Mouse (Mus musculus) liver, embryonic 16.5 days (tissue): ENCODE results near the gene Nfib. TPM values are rescaled to one million over a fixed set of nuclear protein-coding genes. Genes with fewer than 3 reads are reported as not detected.

Source experiments
- ATAC-seq: fragments of 200-750 bp; cut with Nextera tagmentation; 2 replicates; pipeline ENCODE4 v1.8.0; 2017; ENCODE audit warnings: low read depth, mild to moderate bottlenecking, moderate number of reproducible peaks, moderate library complexity
- H3K27ac ChIP-seq: fragments of 300-500 bp; sonication (generic); 2 replicates; pipeline ENCODE4 v1.5.1; 2014; ENCODE audit warnings: mild to moderate bottlenecking, low read length
- H3K27me3 ChIP-seq: fragments of 300-500 bp; sonication (generic); 2 replicates; pipeline ENCODE4 v1.6.1; 2014; ENCODE audit warnings: low read depth, low read length, mixed read lengths; ENCODE audit not compliant: control insufficient read depth, insufficient read depth
- H3K36me3 ChIP-seq: fragments of 300-500 bp; sonication (generic); 2 replicates; pipeline ENCODE4 v1.6.1; 2014; ENCODE audit warnings: mild to moderate bottlenecking; ENCODE audit not compliant: control insufficient read depth, insufficient read depth
- H3K4me1 ChIP-seq: fragments of 300-500 bp; sonication (generic); 2 replicates; pipeline ENCODE4 v1.6.1; 2014; ENCODE audit warnings: low read depth, low read length, mixed read lengths; ENCODE audit not compliant: control insufficient read depth
- H3K4me2 ChIP-seq: fragments of 300-500 bp; sonication (generic); 2 replicates; pipeline ENCODE4 v1.6.1; 2014; ENCODE audit warnings: low read depth, low read length, mixed read lengths
- H3K4me3 ChIP-seq: fragments of 300-500 bp; sonication (generic); 2 replicates; pipeline ENCODE4 v1.5.1; 2014; ENCODE audit warnings: low read depth, mild to moderate bottlenecking, low read length
- H3K9ac ChIP-seq: fragments of 300-500 bp; sonication (generic); 2 replicates; pipeline ENCODE4 v1.6.1; 2014; ENCODE audit warnings: low read depth, low read length
- H3K9me3 ChIP-seq: fragments of 300-500 bp; sonication (generic); replicated peaks from 2 replicates; pipeline ENCODE4 v1.6.1; 2016; ENCODE audit warnings: low read length; ENCODE audit not compliant: control insufficient read depth
- WGBS: fragments of 180-500 bp; shearing (Covaris S2); extraction: QIAGEN DNeasy Blood & Tissue Kit; methylation state at CpG from one replicate; pipeline ENCODE4 v1.1.7; 2014; ENCODE audit not compliant: insufficient replicate concordance; 5-methylcytosine and 5-hydroxymethylcytosine counted together
- polyA plus RNA-seq: library from polyadenylated mRNA; unstranded; fragments of >200 nt; fragmentation: Nextera tagmentation; extraction: Ambion mirVana; gene quantifications from 2 replicates; pipeline ENCODE4 v1.2.1, GENCODE M21; 2015

Gene Nfib
- polyA plus RNA-seq: 5.0 and 5.4 TPM in 2 replicates

DNA sequence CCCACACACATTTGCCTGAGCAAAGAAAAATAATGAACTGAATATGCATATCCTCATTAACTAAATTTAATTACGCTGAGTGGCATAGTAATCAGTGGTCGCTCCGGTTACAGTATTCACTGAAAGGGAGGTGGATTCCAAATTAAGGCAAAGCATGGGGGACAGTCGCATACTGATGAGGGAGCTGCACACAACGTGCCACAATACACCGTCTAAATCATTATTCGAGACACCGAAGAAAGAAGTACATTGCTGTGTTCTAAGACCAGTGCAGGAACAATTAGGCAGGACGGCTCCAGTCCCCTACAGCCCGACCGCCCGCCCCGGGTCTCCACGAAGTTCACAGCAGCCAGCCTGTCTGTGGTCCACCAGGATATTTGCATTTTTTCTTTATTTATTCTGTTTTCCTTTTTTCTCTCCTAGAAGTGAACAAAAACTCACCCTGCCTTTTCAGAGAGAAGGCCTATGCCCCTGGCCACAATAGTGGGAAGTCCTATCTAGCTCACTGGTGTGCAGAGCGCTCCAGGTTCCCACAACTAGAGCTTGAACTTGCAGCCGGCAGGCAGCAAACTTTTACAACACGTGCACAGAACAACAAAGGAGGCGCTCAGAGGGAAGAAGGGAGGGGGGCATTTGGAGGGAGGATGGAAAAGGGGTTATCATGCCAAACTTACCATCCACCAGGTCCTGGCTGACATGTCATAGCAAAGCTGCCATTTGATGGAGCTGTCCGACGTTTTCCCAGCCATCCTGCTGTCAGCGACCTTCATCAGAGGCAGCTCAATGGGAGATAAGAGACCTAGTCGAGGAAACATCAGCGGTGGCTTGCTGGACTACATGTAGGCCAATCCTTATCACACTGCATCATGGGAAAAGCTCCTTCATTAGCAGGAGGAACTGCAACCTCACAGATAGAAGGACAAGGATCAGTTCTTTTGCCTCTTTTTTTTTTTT, at the start of gene Nfib:
Nfib (minus strand) TSS at position 910 of the 954 bp plus-strand sequence.
- no peak within 1 kb of the TSS for H3K4me3 ChIP-seq
- no peak for ATAC-seq
- H3K27ac ChIP-seq: no peak within 1 kb of the TSS
- no peaks in the 10 kb centered on the region for H3K9me3 ChIP-seq
- no peaks in the 10 kb centered on the region for H3K27me3 ChIP-seq
- H3K36me3 ChIP-seq: no peaks in the 10 kb centered on the region
- no peak within 1 kb of the TSS for H3K9ac ChIP-seq
- H3K4me1 ChIP-seq: no peaks in the 10 kb centered on the region
- H3K4me2 ChIP-seq: no peak within 1 kb of the TSS
- 50% methylated on average over 23 of the region's 23 CpGs for WGBS

DNA sequence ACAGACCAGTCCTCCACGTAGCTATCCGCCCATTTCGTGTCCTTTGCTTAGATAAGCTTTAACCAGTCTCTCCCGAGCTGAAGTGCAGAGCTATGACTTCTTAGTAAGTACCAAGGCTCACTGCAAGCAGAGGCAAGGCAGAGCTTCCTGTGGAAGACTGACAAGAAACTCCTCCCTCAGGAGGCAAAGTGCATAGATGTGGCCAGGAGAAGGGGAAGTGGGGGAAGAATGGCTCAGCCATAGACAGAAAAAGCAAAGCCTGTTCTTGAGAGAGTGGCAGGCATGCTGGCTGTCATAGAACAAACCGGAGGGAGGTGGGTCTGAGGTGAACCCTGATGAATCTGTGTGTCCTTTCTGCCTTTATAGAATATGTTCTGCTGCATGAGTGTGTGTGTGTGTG, 30.2 kb upstream of the Nfib start:
- Histone ChIP-seq H3K27me3 (no peaks in the 10 kb centered on the region), H3K4me1 (no peaks in the 10 kb centered on the region), H3K4me3 (no peak overlapping the region), H3K9ac (no peak overlapping the region), H3K27ac (no peak overlapping the region), H3K4me2 (no peak overlapping the region), H3K9me3 (no peaks in the 10 kb centered on the region), H3K36me3 (no peaks in the 10 kb centered on the region)
- WGBS: 15% methylated on average over 5 of the region's 5 CpGs
- ATAC-seq: no peak

DNA sequence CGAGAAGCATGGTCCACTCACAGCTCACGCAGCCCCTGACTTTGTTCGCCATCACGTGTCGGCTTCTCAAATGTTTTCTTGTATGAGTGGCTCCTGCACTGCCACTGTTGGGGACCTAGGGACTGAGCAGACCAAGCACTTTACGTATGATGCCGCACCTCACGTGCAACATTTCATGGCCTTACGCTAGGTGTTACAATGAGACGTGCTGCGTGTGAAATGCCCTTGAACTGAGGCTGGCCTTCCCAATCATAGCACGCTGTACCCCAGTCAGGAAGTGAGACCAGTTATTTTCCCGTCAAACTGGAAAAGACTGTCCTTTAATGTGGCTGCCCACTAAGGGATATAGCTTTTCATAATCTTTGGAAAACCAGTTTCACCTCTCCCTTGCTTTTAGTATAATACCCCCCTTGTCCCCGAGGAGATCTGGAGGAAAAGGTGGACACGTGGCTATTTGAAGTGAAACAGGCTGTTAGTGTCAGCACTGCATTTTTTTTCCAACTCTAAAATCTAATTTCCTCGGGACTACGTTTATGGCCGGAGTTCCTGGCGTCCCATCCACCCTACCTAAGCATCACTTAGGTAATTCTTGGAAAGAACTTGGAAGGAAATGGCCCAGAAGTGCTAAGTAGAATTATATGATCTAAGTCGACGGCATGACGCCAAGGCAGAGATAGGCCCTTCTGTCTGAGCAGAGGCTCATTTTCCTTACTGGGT, 29.4 kb upstream of the Nfib start:
- Histone ChIP-seq H3K9ac (no peak overlapping the region), H3K4me1 (no peaks in the 10 kb centered on the region), H3K9me3 (no peaks in the 10 kb centered on the region), H3K27me3 (no peaks in the 10 kb centered on the region), H3K4me3 (no peak overlapping the region), H3K36me3 (no peaks in the 10 kb centered on the region), H3K27ac (no peak overlapping the region), H3K4me2 (no peak overlapping the region)
- 71% methylated on average over 22 of the region's 22 CpGs for WGBS
- no peak for ATAC-seq

DNA sequence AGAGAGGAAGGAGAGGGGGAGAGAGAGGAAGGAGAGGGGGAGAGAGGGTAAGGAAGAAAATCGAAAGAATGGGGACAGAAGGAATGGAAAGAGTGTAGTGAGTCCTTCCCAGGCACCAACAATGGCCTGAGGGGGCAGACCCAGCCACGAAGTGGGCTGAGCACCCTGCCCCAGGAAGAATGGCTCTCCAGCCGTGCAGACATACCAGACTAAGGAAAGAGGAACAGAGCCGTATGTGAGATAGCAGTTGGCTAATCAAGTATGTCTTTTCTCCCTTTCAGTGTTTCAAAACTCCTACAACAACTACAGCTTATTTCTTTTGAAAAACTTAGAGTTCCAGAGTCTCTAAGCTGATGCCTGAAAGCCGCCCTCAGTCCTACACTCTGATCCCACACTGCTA, 28.8 kb upstream of the Nfib start:
- no peak overlapping the region for H3K4me3 ChIP-seq
- no peak overlapping the region for H3K27ac ChIP-seq
- H3K4me2 ChIP-seq: no peak overlapping the region
- H3K36me3 ChIP-seq: no peaks in the 10 kb centered on the region
- no peaks in the 10 kb centered on the region for H3K4me1 ChIP-seq
- H3K9me3 ChIP-seq: no peaks in the 10 kb centered on the region
- H3K9ac ChIP-seq: no peak overlapping the region
- no peak for ATAC-seq
- H3K27me3 ChIP-seq: no peaks in the 10 kb centered on the region
- WGBS: 28% methylated on average over 5 of the region's 5 CpGs

DNA sequence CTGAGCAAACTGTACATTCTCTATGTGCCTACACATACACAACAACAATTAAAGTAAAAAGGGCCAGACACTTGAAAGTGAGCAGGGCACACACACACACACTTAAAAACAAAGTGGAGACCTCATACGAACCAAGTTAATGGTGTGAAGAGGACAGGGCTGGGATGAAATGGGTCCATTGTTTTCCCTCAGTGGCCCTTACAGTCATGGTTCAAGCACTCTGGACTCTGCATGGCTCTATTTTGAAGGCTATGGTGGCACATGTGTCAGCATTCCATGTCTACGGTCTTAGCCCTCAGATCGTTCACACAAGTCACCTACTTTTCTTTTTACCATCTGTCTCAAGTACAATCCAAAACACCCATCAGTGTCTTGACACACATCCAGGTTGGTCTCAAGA, 28.1 kb upstream of the Nfib start:
- H3K4me2 ChIP-seq: no peak overlapping the region
- no peaks in the 10 kb centered on the region for H3K9me3 ChIP-seq
- WGBS: 71% methylated on average over 3 of the region's 3 CpGs
- no peak overlapping the region for H3K27ac ChIP-seq
- no peaks in the 10 kb centered on the region for H3K4me1 ChIP-seq
- H3K36me3 ChIP-seq: no peaks in the 10 kb centered on the region
- no peak for ATAC-seq
- no peak overlapping the region for H3K4me3 ChIP-seq
- H3K9ac ChIP-seq: no peak overlapping the region
- H3K27me3 ChIP-seq: no peaks in the 10 kb centered on the region

DNA sequence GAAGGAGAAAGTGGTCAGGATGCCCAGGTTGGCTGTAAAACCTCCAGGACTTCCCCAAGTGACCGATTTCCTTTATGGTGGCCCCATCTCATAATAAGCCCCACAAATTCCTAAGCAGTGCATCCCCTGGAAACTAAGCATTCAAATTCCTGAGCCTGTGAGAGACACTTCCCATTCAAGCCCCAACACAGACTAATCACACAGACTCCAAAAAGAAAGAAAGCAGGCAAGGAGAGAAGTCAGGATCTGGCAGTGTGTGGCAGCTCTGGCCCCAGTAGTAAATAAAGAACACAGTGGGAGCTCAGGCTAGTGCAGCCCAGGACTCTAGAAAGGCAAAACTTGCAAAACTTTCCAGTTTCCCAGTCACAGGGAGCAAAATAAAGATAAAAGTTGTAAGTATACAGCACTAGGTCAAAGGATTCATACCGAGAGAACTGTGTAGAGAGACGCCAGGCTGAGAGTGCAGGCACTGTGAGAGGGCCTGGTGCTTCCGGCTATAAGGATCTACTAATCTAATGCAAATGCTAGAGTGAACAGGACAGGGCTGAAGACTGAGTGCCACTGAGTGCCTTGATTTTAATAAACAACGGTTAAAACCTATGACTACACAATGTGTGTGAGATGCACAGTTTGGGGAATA, 24.8 kb upstream of the Nfib start:
- Histone ChIP-seq H3K27me3 (no peaks in the 10 kb centered on the region), H3K4me1 (no peaks in the 10 kb centered on the region), H3K36me3 (no peaks in the 10 kb centered on the region), H3K9me3 (no peaks in the 10 kb centered on the region), H3K27ac (no peak overlapping the region), H3K4me3 (no peak overlapping the region), H3K9ac (no peak overlapping the region), H3K4me2 (no peak overlapping the region)
- WGBS: 70% methylated on average over 5 of the region's 5 CpGs
- no peak for ATAC-seq

DNA sequence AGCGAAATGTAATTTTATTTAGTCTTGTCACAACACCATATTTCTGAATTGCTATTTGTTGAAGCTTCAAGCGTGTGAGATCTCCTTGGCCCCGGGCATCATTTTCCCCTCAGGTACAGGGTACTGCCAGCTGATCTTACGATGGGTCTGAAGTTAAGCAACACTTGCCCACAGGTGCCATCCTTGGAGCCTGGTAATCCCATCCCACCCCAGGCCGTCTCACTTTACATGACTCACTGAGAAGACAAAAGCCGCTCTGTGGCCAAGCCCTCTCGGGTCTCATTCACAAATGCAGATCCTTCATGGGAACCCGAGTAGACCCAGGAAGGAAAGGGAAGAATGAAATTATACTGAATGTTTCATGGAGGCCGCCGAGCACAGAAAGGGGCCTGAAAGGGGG, 18.5 kb upstream of the Nfib start:
- H3K27me3 ChIP-seq: no peaks in the 10 kb centered on the region
- no peak for ATAC-seq
- no peaks in the 10 kb centered on the region for H3K4me1 ChIP-seq
- no peak overlapping the region for H3K27ac ChIP-seq
- H3K9me3 ChIP-seq: no peaks in the 10 kb centered on the region
- H3K4me2 ChIP-seq: no peak overlapping the region
- WGBS: 68% methylated on average over 10 of the region's 10 CpGs
- H3K36me3 ChIP-seq: no peaks in the 10 kb centered on the region
- no peak overlapping the region for H3K9ac ChIP-seq
- no peak overlapping the region for H3K4me3 ChIP-seq

DNA sequence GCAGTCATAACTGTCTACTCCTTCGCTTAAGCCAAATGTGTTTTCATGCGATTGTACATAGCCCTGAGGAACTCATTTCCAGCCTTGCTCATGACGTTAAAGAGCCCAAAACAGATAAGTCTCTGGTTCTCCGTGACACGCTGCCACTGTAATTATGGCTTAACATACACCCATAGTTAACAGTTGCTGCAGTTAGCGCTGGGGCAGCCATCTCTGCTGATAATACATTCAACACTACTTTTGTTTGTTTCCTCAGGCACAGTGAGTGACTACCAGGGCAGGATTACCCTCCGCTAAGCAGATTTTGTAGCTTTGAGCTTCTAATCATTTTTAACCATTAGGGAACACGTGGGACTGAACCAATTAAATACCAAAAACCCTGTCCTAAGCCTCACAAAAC, 17.5 kb upstream of the Nfib start:
- no peaks in the 10 kb centered on the region for H3K9me3 ChIP-seq
- 67% methylated on average over 8 of the region's 8 CpGs for WGBS
- no peak overlapping the region for H3K4me3 ChIP-seq
- H3K4me1 ChIP-seq: no peaks in the 10 kb centered on the region
- no peak for ATAC-seq
- no peaks in the 10 kb centered on the region for H3K36me3 ChIP-seq
- no peaks in the 10 kb centered on the region for H3K27me3 ChIP-seq
- no peak overlapping the region for H3K9ac ChIP-seq
- no peak overlapping the region for H3K4me2 ChIP-seq
- H3K27ac ChIP-seq: no peak overlapping the region
